Mouse (Mus musculus) spleen, postnatal 14 days (tissue): Measurements from ENCODE around the gene Exoc4.

Experiments used
- DNase-seq, 2 experiments: peaks; one replicate each; pipeline ENCODE4 v3.0.0; 2021 to 2022; ENCODE audit warnings: low spot score in 2 of 2

Exoc4 gene

DNA sequence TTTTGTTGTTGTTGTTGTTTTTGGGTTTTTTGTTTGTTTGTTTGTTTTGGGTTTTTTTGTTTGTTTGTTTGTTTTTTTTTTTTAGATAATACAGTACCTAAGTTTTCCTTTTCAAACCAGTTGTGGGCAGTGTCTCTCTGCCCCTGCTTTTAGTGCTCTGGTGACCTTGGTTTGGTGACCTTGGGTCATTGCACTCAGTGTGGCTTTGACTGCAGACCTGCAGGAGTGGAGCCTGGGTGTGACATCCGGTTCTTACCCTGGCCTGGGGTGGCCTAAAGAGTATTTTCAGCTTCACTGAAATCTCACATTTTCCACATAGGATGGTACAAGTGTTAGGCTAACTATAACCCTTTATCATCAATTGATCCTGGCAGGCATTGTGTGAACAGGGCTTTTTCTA, 371.8 kb downstream of the Exoc4 start:
- DNase-seq = no peak

DNA sequence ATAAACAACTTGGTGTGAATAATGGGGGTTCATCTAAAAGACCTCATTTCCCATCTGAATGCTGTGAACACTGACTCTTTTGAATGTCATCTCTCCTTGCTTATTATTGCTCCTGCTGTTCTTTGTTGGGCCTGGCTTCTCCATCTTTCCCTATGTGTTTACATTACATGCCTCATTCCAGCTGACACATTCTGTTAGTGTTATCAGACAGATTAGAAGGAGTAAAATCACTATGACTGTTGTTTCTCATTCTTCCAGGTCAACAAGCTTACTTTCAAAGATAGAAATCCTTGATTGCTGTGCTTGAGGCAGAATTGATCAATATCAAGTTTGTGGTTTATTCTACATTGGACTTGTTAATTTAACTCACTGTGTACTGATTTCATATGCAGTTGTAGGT, 377.0 kb downstream of the Exoc4 start:
- DNase-seq = no peak

DNA sequence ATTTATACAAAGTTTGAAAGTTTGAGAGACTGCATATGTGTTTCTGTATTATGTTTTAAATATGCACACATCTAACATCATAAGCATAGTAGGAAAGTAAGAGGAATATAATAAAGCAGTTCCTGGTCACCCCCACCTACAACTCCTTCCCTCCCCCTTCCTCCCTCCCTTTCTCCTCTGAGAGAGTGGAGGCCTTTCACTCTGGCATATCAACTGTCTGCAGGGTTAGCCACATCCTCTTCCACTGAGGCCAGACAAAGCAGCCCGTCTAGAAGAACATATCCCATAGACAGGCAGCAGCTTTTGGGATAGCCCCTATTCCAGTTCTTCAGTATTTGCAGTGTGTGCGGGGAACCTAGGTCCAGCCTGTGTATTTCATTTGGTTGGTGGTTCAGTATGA, 382.2 kb downstream of the Exoc4 start:
- no peak for DNase-seq

DNA sequence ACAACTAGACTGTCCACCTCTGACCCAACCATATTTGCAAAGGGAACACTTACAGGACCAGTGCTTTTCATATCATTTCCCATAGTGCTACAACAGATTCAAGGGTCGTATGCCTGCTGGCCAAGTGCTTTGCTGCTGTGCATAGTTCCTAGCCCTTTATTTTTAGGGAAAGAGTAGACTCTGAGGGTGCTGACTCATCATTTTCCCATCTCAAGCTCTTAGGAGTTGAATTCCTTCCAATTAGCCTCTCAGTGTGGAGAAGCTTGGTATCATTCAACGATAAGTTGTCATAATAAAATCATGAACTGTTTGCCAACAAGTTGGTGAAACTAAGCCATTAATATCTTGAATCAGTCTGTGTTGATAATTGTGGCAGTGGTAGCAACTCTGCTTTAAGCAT, 388.3 kb downstream of the Exoc4 start:
- DNase-seq = no peak

DNA sequence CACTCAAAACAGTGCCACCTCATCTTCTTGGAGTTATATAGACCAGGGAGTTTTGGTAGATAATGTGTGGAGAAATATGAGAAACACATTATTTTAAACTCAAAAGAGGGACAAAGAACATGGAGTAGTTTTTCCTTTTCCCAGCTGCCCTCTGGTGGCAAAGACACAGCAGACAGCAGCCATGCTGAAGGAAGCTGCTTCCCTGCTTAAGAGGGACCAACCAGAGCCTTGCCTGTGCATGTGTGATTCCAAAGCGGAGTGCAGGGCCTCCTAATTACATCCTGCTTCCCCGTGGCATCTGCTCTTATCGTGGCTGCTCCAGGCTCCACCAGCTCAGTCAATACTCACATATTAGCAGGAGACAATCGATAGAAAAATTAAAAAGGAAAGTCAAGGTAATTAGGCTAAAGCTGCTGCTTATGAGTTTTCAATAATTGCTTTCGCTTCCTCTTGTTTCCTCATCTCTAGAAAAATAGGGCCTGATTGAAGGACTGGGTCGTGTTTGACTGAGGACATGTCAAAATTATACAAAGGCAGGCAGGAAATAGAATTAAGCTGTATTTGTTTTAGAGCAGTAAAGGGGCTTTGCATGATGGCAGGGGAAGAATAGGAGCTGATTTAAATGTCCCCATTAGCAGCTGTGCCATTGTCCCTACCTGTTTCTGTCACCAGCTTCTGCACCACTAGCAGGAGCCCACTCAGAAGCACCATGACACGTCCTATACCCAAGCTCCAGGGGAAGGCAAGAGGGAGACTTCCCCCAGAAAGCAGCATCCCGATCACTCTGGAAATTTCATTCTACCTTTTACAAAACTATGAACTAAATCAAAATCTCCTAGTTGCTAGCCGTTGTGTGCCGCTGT, 433.1 kb downstream of the Exoc4 start:
- DNase-seq = no peak

DNA sequence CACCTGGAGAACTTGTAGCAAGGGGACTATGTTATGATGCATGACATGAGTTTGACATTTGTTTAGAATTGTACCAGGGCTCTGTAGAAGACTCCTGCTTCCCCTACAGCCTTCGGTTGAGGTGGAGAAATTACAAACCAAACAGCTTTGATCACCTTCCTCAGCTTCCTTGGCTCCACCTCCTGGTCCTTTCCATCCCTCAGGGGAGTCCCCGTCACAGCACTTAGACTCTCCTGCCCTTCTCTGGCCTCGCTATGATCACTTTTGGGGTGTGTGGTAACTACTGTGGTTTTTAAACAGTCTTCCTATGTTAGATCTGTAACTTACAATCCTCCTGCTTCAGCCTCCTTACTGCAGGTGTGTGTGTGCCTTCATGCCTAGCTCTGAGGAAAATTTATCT, 434.6 kb downstream of the Exoc4 start:
- DNase-seq = no peak

DNA sequence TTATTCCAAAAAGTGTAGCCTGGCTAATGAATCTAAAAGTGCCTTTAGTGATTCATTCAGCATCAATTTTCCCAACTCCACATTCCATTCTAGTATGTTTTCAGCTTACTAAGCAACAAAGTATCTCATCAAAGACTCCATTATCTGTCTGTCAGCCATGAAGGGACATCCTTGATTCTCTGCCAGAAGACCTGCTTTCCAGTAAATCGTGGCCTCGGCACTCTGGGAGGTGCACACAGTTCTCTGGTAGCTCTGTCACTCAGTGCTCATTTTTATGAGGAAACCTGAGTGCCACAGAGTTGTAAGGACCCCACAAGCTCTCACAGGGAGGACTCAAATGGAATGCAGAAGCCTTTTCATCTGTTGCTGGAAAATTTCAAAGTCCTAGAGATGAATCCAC, 436.4 kb downstream of the Exoc4 start:
- no peak for DNase-seq

DNA sequence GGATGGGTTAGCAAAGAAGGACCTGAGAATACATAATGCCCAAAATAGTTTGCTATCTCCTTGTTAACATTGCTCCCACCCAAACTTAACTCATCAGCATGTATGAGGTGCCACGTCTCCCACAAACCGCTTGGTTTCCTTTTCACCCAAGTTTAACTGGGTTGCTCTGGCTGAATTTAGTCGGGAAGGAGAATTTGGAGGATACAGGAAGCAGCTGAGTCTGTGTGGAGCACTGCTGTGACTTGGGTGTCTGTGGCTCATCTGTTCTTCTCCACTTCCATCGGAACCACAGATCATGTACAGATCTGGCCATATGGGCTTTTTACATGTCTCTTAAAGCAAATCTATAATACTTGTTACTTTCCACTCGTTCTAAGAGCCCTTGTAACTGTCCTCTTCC, 441.7 kb downstream of the Exoc4 start:
- DNase-seq = no peak

DNA sequence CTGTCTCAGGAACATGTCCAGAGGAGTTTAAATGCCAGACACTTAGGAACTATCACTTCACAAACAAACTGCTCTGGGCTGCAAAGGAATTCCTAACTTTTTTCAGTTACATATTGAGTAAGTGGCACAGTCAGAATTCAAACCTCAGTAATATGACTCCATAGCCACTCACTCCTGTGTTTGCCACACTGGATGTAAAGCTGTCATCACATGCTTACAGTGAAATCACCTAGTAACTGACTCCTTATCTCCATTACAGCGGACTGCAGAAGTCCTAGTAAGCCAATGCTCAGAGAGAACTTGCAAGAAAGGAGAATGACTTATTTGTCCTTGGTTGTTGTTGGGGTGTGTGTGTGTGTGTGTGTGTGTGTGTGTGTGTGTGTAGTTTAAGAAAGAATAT, 448.1 kb downstream of the Exoc4 start:
- DNase-seq = no peak

DNA sequence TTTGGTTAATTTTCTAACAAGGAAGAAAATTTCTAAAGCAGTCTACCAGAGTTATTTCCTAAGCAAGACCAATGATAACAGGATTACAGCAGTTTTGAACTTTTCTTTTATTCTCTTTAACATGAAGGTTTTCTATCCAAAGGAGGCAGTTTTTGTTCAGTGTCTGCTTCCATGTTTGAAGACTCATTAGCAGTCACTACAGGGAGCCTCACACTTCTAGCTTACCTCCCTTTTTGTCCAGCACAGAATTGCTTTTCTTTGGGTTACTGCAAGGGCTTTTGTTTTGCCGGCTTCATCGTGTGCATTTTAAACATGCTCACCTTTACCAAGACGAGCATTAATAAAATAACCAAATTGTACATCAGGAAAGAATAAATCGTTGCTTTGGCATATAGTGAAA, 460.0 kb downstream of the Exoc4 start:
- no peak for DNase-seq

DNA sequence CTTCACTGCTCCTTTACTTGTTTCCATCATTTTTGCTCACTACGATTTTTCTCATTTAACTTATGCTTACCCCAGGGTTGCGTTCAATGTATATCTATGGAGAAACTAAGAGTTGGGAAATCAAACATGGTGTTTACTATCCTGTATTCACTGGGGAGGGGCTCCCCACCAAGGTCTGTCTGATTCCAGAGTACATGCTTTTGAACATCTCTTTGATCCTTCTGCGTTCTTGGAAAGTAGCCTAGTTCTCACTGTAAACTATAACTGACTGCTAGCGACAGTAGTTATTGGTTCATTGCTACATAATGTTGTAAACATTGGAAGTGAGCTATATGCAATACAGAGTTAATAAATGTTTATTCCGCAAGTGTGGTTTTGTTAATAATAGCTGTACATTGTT, 460.5 kb downstream of the Exoc4 start:
- DNase-seq = no peak

DNA sequence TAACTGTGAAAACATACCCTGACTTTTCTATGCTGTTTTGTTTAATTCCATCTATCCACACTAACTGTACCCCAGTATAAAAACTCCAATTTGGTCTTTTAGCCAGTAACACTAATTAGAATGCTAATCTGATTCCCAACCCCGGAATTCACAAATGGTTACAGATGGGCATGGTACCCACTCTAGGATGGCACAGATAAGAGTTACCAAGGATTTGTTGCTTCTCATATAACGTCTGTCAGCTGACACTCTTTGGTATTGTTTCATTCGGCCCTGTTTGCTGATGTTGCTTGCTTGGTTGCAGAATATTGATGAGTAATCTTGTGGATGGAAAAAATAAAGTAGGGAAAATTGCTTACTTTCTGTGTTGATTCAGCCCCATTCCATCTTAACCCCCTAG, 462.9 kb downstream of the Exoc4 start:
- DNase-seq = no peak

DNA sequence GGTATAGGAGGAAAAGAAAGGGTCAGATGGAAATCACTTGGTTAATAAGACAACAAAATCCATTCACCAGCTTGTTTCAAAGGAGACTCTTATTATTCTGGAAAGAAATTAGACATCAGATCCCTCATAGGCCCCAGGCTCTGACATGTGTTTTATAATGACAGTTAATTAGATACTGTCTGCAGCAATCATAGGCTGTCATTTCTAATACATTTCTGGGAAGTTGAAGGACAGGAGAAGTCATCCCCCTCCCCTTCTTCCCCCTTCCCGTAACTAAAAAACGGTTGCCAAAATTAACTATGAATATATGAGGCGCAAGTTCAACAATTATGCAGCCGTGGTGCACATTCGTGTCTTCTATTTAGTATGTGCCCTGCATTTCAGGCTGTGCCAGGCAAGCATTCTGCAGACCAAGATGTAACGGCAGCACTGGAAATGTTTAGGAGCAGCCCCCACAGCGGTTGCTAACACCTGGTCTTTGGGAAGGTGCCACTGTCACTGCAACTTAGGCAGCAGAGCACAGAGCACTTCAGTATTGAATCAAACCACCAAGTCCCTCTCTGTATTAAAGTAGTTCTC, 463.7 kb downstream of the Exoc4 start:
- DNase-seq = no peak

DNA sequence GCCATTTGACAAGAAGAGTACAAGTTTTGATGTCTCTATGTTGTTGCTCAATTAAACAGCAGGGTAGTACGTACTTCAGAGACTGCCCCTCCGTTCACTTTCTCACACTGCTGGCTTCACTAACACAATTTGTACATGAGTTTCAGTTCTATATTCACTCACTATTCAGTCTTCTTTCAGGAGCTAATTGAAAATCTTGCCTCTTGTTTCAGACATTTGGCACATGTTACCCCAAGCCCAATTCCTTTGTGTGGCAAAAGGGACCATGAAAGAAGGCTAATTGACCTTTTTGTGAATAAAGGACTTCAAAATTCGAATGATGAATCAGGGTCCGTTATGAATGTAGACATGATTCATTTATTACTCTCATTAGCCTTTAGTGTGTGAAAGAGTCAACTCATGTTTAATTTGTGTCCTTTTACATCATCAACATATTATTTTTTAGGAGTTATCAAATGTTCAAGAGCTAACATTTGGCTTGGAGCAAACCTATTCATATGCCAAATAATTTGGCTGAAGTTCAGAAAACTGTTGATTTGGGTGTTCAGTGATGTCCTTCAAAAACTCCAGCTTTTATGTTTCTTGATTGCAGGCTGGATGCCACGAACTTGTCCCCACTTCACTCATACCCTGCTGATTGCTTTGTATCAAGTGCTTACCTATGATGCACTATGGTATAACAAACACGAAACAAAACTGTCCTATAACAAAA, 467.5 kb downstream of the Exoc4 start:
- DNase-seq = no peak

DNA sequence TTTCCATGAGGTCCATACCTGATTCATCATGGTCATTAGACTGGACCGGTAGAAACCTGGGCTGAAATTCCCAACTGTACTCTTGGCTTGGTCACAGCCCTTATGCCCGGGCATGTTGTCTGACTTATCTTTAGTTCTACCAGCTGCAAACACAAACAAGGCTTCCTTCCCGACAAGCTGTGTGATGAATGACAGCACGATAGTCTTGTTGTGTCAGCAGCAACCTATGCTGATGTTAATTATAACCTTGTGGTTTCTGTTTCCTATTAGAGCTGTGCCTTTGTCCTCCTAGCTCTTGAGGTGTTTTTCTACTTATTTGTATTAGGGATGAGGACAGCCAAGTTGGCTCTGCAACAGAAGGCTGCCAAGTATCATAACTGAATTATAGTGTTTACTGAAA, 472.3 kb downstream of the Exoc4 start:
- DNase-seq = no peak

DNA sequence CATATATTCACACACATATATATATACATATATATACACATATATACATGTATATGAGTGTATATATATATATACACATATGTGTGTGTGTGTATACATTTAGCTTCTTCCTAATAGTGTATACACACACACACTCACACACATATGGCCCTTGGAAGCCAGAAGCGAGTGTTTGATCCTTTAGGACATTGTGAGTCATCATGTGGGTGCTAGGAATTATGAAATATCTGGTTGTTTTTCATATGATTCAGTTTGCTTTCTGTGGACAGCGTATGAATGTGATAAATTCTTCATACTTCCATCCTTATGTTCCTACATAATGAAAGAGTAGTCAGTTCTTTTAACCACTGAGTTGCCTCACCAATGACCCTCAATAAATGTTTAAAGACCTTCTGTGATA, 473.9 kb downstream of the Exoc4 start:
- no peak for DNase-seq

DNA sequence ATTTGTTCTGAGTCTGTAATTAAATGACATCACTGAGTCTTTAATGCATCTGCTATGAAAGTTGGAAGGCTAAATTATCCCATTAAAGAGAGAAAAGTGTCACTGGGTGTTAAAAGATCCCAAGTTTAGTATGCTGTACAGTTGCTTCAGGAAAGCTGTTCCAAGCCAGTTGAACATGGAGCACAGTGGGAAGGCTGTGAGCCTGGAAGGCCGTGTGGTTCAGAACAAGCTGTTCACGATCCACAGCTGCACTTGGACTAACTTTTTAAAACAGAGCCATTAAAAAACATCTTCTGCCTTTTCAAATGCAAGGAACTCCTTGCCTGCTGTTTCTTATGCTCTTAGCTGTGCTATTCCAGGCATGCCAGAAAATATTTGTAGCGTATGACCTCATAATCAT, 475.7 kb downstream of the Exoc4 start:
- DNase-seq = no peak

DNA sequence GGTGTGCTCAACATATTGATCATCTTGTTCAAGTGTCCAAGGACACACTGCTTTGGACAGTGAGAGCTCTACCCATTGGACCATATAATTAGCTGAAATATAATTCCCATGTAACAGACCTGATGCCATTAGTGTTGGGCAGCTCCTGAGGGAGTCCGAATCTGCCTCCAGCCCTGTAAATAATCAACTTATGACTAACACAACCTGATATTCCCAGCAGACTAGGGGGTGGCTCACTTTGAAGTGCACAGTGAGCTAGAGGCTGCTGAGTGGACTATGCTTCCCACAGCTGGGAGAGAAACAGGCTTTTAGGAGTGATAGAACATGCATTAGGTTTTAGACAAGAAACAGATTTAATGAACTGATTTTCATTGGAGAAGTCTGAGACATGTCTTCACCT, 478.4 kb downstream of the Exoc4 start:
- DNase-seq = no peak

DNA sequence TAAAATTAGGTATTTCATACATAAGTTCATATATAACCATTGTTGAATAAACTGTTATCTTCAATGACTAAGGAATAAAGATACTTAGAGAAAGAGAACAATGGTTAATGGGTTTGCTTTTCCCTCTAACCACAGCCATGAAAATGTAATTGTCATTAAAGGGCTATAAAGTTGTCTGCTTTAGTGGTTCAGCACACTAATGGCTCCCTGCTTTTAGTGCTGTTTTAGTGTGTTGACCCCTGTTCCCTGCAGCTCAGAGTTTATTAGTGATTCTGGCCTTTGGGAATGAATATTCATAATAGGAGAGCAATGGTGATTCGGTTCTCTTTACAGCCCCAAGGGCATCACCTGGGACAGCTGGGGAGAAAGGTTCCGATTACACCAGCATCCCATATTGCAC, 483.3 kb downstream of the Exoc4 start:
- no peak for DNase-seq

DNA sequence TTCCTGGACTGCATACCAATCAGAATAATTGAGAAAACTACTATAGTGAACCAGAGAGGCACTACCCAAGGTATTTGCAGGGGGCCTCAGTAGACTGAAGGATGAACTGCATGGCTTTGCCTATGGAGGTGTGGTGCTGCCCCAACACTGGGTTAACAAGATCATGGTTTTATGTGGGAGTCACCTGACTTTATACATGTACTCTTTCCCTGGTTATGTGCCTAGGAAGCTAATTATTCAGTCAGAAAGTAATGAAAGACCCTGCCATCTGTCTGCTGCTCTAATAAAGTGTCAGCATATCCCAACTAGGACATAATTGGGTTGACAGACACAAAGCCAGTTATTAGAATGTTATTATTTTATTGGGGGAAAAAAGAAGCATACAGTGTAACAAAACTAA, 484.7 kb downstream of the Exoc4 start:
- DNase-seq = no peak

DNA sequence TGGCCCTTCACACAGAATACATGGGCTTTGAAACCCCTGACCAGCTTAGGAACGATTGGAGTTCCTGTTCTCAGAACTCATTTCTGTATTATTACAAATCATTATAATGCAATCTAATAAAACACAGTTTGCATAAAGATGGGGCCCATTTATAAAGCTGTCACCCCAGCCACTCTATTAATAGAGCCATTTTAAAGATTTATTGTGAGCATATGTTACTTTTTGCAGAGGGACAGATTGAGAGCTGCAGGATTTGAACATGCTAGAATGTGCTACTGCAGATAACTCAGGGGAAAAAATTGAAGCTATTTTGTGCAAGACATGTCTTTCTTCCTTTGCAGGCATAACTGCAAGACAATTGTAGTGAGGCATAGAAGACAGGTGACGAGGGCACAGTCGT, 485.1 kb downstream of the Exoc4 start:
- no peak for DNase-seq

DNA sequence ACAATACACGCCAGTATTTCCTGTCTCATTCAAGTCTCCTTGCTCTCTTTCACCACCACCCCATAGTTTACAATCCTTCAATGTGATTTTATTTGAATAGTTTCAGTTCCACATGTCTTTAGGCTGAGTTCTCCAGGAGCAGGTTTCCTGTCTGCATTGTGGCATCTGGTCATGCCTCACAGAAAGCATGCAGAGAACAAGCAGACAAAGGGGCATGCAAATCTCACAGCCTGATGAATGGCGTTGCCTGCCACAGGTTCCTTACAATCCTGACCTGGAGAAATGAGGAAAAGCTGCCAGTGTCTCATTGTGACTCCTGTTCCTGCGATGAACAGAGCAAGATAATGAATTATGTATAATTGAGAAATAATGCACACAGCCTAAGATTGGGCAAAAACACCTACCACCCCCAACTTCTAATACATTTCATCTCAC, 490.0 kb downstream of the Exoc4 start:
- no peak for DNase-seq

DNA sequence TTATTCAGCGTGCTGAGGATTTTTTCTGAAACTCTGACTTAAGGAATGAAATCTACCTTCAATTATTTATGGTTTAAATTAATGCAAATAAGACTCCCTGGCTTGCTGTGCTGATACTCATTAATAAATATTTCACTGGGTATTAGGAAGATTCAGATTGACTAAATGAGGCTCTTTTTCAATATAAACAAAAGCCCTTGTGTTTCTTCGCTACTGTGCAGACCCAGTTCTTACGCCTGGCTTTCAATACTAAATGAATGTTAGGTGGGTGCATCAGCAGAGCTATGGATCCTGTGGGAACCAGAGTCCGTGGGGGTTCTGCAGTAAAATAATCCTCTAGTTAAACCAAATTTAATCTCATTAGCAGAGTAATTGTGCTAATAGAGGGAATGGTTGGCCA, 490.4 kb downstream of the Exoc4 start:
- no peak for DNase-seq
